Mouse (Mus musculus) stomach, postnatal 0 days (tissue): ENCODE data around the gene Repin1.

ENCODE experiments used
- CTCF ChIP-seq: IDR thresholded peaks from 2 replicates; pipeline ENCODE4 v1.5.1; 2016; ENCODE audit warnings: antibody characterized with exemption, low read depth, mild to moderate bottlenecking, moderate library complexity
- EP300 ChIP-seq: optimal IDR thresholded peaks from 2 replicates; pipeline ENCODE3; 2016; ENCODE audit warnings: antibody characterized with exemption

- TF ChIP-seq EP300 (no peak), CTCF (no peak)
Measured at GRCm38 (mm10) chr6:48591871-48592270, 1.8 kb upstream of the Repin1 start.
